Mouse (Mus musculus) embryonic fibroblast, embryonic 13.5 days (primary cell): ENCODE measurements at regions not wholly inside any gene's neighbourhood (a gene's known extent, or its start where the extent isn't known, plus 50 kb on each side); places are given as distances from the start of the nearest gene placed in this dataset.

Experiments
- CTCF ChIP-seq: IDR thresholded peaks from 2 replicates; pipeline ENCODE4 v1.5.1; 2011; ENCODE audit warnings: mild to moderate bottlenecking, control low read depth, low read length, moderate library complexity, borderline replicate concordance; ENCODE audit not compliant: insufficient read depth
- POLR2A ChIP-seq: IDR thresholded peaks from 2 replicates; pipeline ENCODE4 v1.6.1; 2011; ENCODE audit warnings: low read depth, mild to moderate bottlenecking, control low read depth, low read length, moderate library complexity

- TF ChIP-seq POLR2A (no peak), CTCF (no peak)
Measured at GRCm38 (mm10) chr10:120582497-120582896, 106.2 kb upstream of the Hmga2 start.
